Mouse (Mus musculus) heart, embryonic 10.5 days (tissue): ENCODE data around the gene Gpr176. TPM values are rescaled to one million over a fixed set of nuclear protein-coding genes. Genes with fewer than 3 reads are reported as not detected.

Experiments used
- DNase-seq: peaks from one replicate; pipeline ENCODE4 v3.0.0-alpha.2; 2017; ENCODE audit warnings: low spot score
- H3K27ac ChIP-seq: fragments of 300-500 bp; sonication (generic); 2 replicates; pipeline ENCODE4 v1.5.1; 2016; ENCODE audit warnings: mild to moderate bottlenecking
- H3K27me3 ChIP-seq: fragments of 300-500 bp; sonication (generic); 2 replicates; pipeline ENCODE4 v1.6.1; 2016; ENCODE audit warnings: mild to moderate bottlenecking; ENCODE audit not compliant: poor library complexity, insufficient read depth, severe bottlenecking
- H3K36me3 ChIP-seq: fragments of 300-500 bp; sonication (generic); 2 replicates; pipeline ENCODE4 v1.6.1; 2016; ENCODE audit warnings: mild to moderate bottlenecking, moderate library complexity
- H3K4me1 ChIP-seq: fragments of 300-500 bp; sonication (generic); 2 replicates; pipeline ENCODE4 v1.6.1; 2016; ENCODE audit warnings: mild to moderate bottlenecking
- H3K4me3 ChIP-seq: fragments of 300-500 bp; sonication (generic); 2 replicates; pipeline ENCODE4 v1.5.1; 2016; ENCODE audit warnings: mild to moderate bottlenecking, moderate library complexity
- H3K9me3 ChIP-seq: fragments of 300-500 bp; sonication (generic); 2 replicates; pipeline ENCODE4 v1.6.1; 2016; ENCODE audit warnings: mild to moderate bottlenecking, moderate library complexity
- WGBS: fragments of 180-500 bp; shearing (Covaris S2); methylation state at CpG from one replicate; pipeline ENCODE4 v1.1.7; 2016; 5-methylcytosine and 5-hydroxymethylcytosine counted together
- polyA plus RNA-seq: library from polyadenylated mRNA; unstranded; fragments of >200 nt; fragmentation: Nextera tagmentation; extraction: Ambion mirVana; gene quantifications from 2 replicates; pipeline ENCODE4 v1.2.1, GENCODE M21; 2016

Gpr176 gene
- 0.39 TPM in 1 of 2 replicates, not detected in the other for polyA plus RNA-seq

- peak; percentile 79 for DNase-seq
- H3K36me3 ChIP-seq: no peaks in the 10 kb centered on the region
- peak within 1 kb of the TSS; percentile 72 for H3K27ac ChIP-seq
- H3K27me3 ChIP-seq: peaks cover 55% of the 10 kb centered on the region
- H3K9me3 ChIP-seq: no peaks in the 10 kb centered on the region
- peaks cover 17% of the 10 kb centered on the region for H3K4me1 ChIP-seq
- WGBS: under 1% methylated on average over 56 of the region's 59 CpGs
- H3K4me3 ChIP-seq: peak within 1 kb of the TSS; percentile 68
These were observed at the start of gene Gpr176 for GRCm38 (mm10) chr2:118372901-118373571. Gpr176 (minus strand) TSS chr2:118373419.

- no peak for DNase-seq
- WGBS: 82% methylated on average over 8 of the region's 8 CpGs
- Histone ChIP-seq H3K27me3 (no peaks in the 10 kb centered on the region), H3K4me1 (no peaks in the 10 kb centered on the region), H3K9me3 (no peaks in the 10 kb centered on the region), H3K4me3 (no peak overlapping the region), H3K36me3 (peaks cover 73% of the 10 kb centered on the region), H3K27ac (no peak overlapping the region)
These were observed 49.2 kb upstream of the Gpr176 start for GRCm38 (mm10) chr2:118422385-118422784.

- Histone ChIP-seq H3K4me1 (no peaks in the 10 kb centered on the region), H3K36me3 (peaks cover 73% of the 10 kb centered on the region), H3K4me3 (no peak overlapping the region), H3K27ac (no peak overlapping the region), H3K27me3 (no peaks in the 10 kb centered on the region), H3K9me3 (no peaks in the 10 kb centered on the region)
- WGBS: 86% methylated on average over 15 of the region's 15 CpGs
- no peak for DNase-seq
These were observed 48.7 kb upstream of the Gpr176 start for GRCm38 (mm10) chr2:118421951-118422350.

- Histone ChIP-seq H3K27me3 (no peaks in the 10 kb centered on the region), H3K9me3 (no peaks in the 10 kb centered on the region), H3K4me3 (no peak overlapping the region), H3K4me1 (no peaks in the 10 kb centered on the region), H3K27ac (no peak overlapping the region), H3K36me3 (peaks cover 84% of the 10 kb centered on the region)
- WGBS: 74% methylated on average over 4 of the region's 4 CpGs
- DNase-seq: peak; percentile 33
These were observed 44.9 kb upstream of the Gpr176 start for GRCm38 (mm10) chr2:118418076-118418475.

GRCm38 (mm10) chr2:118415601-118416355 is 42.6 kb upstream of the Gpr176 start:
- DNase-seq: peak; percentile 65
- Histone ChIP-seq H3K4me1 (no peaks in the 10 kb centered on the region), H3K9me3 (no peaks in the 10 kb centered on the region), H3K27me3 (no peaks in the 10 kb centered on the region), H3K36me3 (peaks cover 87% of the 10 kb centered on the region), H3K4me3 (no peak overlapping the region), H3K27ac (no peak overlapping the region)
- 86% methylated on average over 6 of the region's 6 CpGs for WGBS

GRCm38 (mm10) chr2:118412821-118413220 is 39.6 kb upstream of the Gpr176 start:
- Histone ChIP-seq H3K27me3 (no peaks in the 10 kb centered on the region), H3K4me3 (no peak overlapping the region), H3K4me1 (no peaks in the 10 kb centered on the region), H3K9me3 (no peaks in the 10 kb centered on the region), H3K27ac (no peak overlapping the region), H3K36me3 (peaks cover 77% of the 10 kb centered on the region)
- DNase-seq: peak; percentile 57
- 93% methylated on average over 11 of the region's 11 CpGs for WGBS

- Histone ChIP-seq H3K9me3 (no peaks in the 10 kb centered on the region), H3K4me1 (no peaks in the 10 kb centered on the region), H3K4me3 (no peak overlapping the region), H3K27ac (no peak overlapping the region), H3K27me3 (no peaks in the 10 kb centered on the region), H3K36me3 (peaks cover 46% of the 10 kb centered on the region)
- WGBS: 78% methylated on average over 4 of the region's 4 CpGs
- DNase-seq: peak; percentile 53
These were observed 35.2 kb upstream of the Gpr176 start for GRCm38 (mm10) chr2:118408336-118408895.

GRCm38 (mm10) chr2:118406811-118407210 is 33.6 kb upstream of the Gpr176 start:
- H3K27me3 ChIP-seq: no peaks in the 10 kb centered on the region
- peak; percentile 59 for DNase-seq
- WGBS: 69% methylated on average over 2 of the region's 2 CpGs
- no peak overlapping the region for H3K4me3 ChIP-seq
- H3K27ac ChIP-seq: no peak overlapping the region
- peaks cover 37% of the 10 kb centered on the region for H3K36me3 ChIP-seq
- no peaks in the 10 kb centered on the region for H3K9me3 ChIP-seq
- no peaks in the 10 kb centered on the region for H3K4me1 ChIP-seq

GRCm38 (mm10) chr2:118405568-118405967 is 32.3 kb upstream of the Gpr176 start:
- H3K27me3 ChIP-seq: no peaks in the 10 kb centered on the region
- no peaks in the 10 kb centered on the region for H3K4me1 ChIP-seq
- no peak overlapping the region for H3K4me3 ChIP-seq
- H3K36me3 ChIP-seq: peaks cover 30% of the 10 kb centered on the region
- WGBS: 87% methylated on average over 4 of the region's 4 CpGs
- H3K27ac ChIP-seq: no peak overlapping the region
- H3K9me3 ChIP-seq: no peaks in the 10 kb centered on the region
- DNase-seq: no peak

GRCm38 (mm10) chr2:118404336-118404735 is 31.1 kb upstream of the Gpr176 start:
- no peak for DNase-seq

GRCm38 (mm10) chr2:118401834-118402727 is 28.9 kb upstream of the Gpr176 start:
- H3K36me3 ChIP-seq: peaks cover 17% of the 10 kb centered on the region; the same call in 1 of the 2 replicates
- H3K9me3 ChIP-seq: no peaks in the 10 kb centered on the region
- 81% methylated on average over 5 of the region's 5 CpGs for WGBS
- DNase-seq: no peak
- no peak overlapping the region for H3K4me3 ChIP-seq
- no peaks in the 10 kb centered on the region for H3K4me1 ChIP-seq
- H3K27ac ChIP-seq: no peak overlapping the region
- no peaks in the 10 kb centered on the region for H3K27me3 ChIP-seq

More at GRCm38 (mm10) chr2:118404336-118404735, 31.1 kb upstream of the Gpr176 start:
- peaks cover 27% of the 10 kb centered on the region for H3K36me3 ChIP-seq
- H3K4me1 ChIP-seq: no peaks in the 10 kb centered on the region
- H3K27me3 ChIP-seq: no peaks in the 10 kb centered on the region
- 83% methylated on average over 5 of the region's 5 CpGs for WGBS
- no peak overlapping the region for H3K27ac ChIP-seq
- no peak overlapping the region for H3K4me3 ChIP-seq
- H3K9me3 ChIP-seq: no peaks in the 10 kb centered on the region

GRCm38 (mm10) chr2:118399751-118400150 is 26.5 kb upstream of the Gpr176 start:
- H3K4me1 ChIP-seq: no peaks in the 10 kb centered on the region
- no peak for DNase-seq
- H3K36me3 ChIP-seq: peaks cover 13% of the 10 kb centered on the region; the same call in 1 of the 2 replicates
- H3K27me3 ChIP-seq: no peaks in the 10 kb centered on the region
- H3K4me3 ChIP-seq: no peak overlapping the region
- no peak overlapping the region for H3K27ac ChIP-seq
- H3K9me3 ChIP-seq: no peaks in the 10 kb centered on the region; the same call in 1 of the 2 replicates
- WGBS: 84% methylated on average over 5 of the region's 5 CpGs
